Mouse (Mus musculus) fibroblast of lung, adult 2 months (primary cell): ENCODE measurements around the gene Ccdc61.
"Not testable (repeated sequence)": the region's sequence is repeated elsewhere in the genome, so short reads cannot be mapped to it uniquely, and the experiment has no call there.

ENCODE experiments used
- DNase-seq: peaks from one replicate; pipeline ENCODE4 v3.0.0-alpha.2; 2011; ENCODE audit warnings: low read depth

The Ccdc61 gene

DNA sequence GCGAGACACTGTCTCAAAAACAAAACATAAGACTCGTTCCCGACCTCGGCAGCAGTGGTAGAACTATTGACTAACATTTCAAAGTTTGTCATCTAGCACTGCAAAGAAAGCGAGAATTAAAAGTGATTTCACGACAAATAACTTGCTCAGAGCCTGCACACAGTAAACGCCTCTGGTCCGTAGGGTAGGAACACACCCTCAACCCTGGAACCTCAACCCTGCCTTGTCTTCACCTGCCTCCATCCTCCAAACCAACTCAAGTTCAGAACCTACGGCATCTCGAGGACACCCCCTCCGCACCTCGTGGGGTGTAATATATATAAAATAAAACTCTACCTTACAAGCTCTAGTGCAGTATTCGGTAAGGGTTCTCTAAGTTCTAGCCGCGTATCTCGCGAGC lies 418 bp downstream of the Ccdc61 start:
- no peak for DNase-seq

DNA sequence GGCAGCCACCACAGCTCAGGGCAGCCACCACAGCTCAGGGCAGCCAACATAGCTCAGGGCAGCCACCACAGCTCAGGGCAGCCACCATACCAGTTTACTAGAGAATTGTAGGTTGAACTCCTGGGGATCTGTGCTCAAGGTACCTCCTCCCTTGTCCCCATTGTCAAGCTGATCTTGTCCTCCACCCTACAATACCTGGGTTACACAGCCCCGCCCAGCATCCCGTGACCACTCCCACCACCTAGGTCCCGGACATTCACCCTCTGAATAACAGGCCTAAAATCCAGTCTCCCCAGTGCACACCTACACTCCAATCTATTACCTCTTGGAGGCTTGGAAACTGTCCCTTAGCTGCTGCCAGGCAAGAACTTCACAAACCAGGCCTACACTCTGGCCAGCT lies 5.2 kb downstream of the Ccdc61 start:
- no peak for DNase-seq

DNA sequence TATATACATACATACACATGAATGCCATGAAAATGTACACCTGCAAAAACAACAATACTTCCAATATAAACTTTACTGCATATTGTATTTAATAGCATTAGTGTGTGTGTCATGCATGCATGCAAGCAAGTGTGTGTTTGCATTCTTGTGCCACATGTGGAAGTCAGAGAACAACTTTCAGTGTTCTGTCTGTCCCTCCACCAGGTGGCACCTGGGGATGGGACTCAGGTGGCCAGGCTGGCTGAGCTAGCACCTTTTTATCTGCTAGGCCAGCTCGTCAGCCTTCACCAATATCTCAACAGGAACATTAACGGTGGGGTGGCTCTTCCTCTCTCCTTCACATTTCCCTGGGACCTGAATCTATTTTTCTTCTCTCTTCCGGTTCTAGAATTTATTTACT lies 7.7 kb downstream of the Ccdc61 start:
- DNase-seq = no peak

DNA sequence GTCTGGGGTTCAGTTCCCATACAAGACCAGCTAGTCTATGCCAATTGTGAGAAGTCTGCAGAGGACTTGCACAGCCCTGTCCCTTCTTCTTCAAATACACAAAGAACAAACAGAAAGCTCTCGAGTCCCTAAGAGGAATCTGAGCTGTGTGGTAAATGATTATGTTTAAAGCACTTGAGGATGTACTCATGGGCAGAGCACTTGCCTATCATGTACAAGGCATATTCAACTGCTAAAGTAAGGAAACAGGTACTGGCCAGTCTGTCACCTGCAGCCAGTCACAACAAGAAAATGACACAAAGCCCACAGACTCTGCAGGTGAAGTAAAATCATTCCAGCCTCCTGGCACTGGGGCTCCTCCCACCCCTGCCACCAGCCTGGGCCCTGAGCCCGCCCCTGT lies 9.7 kb downstream of the Ccdc61 start:
- DNase-seq = no peak

DNA sequence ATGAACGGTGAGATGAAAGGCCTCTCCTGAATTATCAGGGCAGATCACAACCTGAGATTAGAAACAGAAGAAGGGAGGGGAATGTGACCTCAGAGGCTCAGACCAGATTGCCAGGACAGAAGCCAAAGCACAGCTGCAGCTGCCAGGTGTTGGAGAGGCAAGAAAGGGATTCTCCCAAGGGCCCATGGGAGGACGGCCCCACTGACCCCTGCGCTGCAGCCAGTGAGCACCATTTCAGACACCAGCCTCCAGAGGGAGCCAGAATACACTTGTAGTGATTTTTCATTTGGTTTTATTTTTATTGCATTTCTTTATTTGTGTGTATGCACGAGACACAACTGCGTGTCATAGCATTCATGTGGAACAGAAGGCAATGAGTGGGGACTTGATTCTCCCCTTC lies 13.7 kb downstream of the Ccdc61 start:
- no peak for DNase-seq

DNA sequence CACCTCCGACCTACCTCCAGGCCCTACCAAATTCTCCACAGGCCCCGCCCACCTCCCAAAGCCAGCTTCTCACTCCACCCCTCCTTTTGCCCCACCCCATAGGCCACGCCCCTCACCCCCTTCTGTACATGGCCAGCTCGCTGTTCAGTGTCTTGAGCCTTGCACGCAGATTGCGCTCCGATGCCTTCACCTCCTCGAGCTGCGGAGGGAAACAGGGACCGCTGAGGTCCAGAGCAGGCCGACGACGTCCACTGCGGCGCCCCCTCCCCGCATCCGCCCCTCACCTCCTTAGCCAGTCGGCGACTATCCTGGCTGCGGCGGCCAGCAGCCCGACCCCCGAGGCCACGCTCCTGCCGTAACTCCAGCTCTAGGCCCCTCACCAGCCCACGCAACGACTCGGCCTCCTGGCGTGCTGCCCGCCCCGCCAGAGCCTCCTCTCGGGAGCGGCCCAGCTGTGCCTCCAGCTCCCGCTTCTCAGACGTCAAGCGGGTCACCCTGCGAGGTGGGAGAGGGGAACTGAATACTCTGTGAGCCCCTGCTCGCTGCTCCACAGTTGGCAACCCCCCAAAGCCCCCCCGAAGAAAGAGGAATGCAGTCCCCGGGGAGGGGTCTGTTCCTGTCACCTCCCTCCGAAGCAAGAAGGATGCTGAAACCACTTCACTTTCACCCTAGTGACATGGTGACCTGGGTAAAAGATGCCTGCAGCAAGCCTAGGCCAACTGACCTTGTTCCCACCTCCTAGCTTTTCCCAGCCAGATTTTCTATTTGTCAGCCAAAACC lies 16.4 kb downstream of the Ccdc61 start:
- DNase-seq = no peak

DNA sequence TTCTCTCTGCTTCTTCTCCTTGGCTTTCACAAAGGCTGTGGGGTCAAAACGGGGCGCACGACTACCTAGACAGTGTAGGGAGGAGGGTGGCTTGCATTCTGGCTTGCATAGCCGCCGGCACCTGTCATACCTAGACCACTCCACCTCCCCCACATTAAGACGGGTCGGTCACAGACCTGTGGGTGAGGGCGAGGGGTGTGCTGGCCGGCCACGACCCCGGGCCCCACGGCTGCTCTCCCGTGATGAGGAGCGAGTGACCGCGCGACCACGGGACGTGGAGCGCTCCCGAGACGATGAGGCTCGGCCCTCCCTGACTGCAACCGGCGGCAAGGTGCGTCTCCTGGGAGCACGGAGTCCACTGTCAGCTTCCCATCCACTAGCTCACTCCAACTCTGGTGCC lies 17.2 kb downstream of the Ccdc61 start:
- no peak for DNase-seq

DNA sequence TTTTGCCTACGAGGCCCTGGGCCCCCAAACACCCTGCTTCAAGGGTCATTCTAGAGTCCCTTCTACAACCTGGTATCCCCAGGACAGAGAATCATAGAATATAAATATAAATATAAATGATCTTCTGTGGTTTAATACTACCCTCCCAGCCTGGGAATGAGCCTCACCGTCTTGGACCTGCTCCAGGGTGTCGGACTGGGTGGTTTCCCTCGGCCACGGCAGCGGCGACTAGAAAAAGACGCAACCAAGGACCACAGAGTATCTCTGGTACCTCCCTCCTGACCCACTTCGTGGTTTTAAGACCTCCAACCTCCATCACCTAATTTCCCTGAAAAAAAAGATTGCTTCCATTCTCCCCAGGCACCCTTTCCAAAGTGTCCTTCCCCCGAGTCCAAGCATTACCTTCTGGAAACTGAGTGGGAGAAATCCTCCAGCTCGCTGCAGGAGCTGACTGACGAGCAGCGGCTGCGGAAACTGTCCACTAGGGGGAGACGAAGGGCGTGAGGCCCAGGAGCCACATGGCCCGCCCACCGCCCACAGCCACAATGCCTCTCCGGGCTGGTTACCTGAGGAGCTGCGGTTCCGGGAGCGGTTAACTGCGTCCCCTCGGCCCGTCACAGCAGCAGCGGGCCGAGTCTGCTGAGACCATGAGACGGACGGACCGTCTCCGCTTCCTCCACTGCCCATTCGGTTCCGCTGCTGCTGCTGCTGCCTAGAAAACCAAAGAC lies 18.2 kb downstream of the Ccdc61 start:
- DNase-seq = peak; percentile 28

DNA sequence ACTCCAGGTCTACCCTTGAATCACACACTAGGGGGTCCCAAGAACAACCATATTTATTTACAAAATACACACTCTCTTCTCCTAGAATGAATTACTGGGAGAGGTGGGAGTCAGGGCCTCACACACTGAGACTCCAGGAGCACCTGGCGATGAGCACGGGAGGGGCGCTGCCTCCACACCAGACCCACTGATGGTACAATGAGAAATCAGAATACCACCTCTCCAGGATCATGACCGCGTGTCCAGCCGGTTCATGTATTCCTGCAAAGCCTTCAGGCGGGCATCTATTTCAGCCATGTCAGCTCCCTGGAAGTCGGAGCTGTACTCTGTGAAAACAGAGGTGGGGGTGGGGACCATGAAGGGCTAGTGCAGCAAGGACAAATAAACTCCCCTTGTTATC lies 19.4 kb downstream of the Ccdc61 start:
- DNase-seq = no peak

DNA sequence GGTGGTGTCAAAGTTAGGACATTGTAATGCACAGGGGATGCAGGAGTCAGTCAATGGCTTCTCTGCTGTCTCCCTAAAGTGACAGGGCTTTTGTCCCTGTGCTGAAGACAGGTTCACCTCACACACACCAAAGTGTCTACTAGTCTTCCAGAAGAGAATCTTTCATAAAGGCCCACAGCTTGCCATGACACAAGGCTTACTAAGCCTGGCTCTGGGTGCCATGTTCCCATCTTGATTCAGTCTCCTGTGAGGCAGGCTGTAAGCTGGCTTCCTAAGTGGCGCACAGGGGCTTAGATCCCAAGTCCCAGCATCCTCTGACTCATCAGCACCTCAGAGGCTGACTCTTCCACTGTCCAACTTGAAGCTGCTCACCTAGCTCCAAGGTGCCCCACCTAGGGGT lies 23.3 kb downstream of the Ccdc61 start:
- no peak for DNase-seq

DNA sequence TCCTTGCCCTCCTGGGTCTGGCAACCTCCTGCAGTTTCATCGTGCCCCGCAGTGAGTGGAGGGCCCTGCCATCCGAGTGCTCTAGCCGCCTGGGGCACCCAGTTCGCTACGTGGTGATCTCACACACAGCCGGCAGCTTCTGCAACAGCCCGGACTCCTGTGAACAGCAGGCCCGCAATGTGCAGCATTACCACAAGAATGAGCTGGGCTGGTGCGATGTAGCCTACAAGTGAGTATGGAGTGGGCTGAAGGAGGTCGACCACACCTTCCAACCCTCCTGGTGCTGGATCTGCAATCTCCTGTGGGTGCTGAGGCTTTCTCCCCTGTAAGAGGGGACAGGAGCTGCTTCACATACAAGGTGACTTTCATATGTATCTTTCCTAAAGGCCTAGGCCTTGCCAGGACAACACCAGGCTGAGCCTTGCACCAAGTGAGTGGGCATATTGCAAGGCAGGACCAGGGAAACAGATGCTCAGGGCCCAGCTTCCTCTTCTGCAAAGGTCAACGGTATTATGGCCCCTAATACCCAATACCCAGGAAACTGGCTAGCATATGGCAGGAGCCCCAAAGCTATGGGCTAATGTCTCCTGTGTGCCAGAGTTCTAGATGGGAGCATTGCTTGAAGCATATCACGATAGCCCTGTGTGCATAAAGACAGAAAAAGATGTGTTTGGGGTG lies 25.3 kb downstream of the Ccdc61 start:
- no peak for DNase-seq

DNA sequence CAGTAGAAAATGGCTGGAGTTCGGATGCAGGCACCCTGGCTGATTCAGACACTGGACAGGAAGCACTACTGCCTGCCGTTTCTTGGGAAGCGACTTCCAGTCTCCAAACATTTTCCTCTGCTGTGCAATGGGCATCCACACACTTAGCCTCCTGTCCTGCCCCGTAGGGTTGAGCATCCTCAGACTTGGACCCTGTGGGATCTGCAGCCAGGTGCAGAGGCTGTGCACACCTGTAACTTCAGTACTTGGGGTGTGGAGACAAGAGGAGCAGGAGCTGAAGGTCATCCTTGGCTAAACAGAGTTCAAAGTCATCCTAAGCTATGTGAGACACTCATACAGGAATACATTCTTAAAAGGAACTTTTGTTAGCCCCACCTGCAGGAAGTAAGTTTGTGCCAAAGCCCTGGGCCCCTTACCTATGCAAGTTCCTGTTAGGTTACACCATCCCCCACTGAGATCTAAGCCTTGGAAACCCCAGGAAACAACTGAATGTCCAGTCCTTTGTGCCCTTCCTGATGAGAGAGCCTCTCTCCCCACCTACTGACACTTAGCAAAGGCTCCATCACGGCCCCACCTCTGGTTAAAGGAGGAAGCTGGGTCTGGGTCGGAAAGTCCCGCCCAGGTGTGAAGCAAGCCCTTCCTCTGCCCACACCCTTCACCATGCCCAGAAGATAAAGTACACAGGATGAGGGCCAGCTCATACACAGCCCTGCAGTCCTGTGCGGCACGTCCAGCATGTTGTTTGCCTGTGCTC lies 26.0 kb downstream of the Ccdc61 start:
- no peak for DNase-seq

DNA sequence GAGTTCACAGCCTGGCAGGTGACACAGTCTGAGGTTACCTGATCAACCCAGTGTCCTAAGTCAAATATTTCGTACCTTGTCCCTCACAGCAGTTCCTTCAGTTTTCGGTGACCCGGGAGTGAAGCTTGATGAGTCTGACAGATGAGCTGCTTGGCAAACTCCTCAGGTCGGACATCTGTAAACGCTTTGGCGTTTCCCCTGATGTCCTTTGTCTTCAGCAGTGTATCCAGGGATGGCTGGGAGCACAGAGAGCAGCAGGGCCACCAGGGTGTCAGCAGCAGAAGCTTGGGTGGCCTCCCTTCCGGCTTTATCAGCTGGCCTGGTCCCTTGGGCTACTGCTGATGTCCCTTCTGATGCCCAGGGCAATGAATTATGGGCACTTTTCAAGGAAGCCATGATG lies 31.5 kb downstream of the Ccdc61 start:
- no peak for DNase-seq

DNA sequence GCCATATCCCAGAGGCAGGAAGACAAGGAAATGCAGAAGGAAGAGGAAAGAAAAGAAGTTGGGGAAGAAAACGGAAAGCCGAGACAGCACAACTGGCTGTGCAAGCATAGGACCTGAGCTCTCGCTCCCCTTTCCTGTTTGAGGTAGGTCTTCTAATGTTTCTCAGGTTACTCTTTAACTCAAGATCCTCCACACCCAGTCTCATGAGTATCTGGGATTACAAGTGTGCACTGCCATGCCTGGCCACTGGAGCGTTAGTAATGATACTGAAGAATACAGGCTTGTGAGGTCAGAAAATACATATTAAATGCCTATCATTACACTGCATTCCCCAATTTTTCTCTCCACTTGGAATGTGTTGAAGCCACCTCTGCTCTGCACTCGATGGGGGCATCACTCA lies 34.8 kb downstream of the Ccdc61 start:
- no peak for DNase-seq

DNA sequence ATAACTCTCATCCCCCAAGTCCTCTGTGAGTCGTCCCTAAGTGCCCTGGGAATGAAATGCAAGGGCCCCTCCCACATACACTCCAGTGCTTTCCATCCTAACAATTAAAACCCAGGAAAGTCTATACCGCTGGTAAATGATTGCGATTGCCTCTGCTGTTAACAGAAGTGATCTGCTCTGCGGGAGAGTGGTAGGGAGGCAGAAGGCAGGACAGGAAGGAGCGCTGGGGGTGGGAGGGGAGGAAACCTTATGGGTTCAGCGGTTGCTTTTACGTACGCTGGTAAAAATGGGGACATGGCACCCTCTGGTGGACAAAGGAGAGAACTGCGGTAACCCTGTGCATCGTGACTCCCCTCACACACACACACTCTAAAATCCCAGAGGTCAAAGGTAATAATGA lies 37.0 kb downstream of the Ccdc61 start:
- peak; percentile 71 for DNase-seq

DNA sequence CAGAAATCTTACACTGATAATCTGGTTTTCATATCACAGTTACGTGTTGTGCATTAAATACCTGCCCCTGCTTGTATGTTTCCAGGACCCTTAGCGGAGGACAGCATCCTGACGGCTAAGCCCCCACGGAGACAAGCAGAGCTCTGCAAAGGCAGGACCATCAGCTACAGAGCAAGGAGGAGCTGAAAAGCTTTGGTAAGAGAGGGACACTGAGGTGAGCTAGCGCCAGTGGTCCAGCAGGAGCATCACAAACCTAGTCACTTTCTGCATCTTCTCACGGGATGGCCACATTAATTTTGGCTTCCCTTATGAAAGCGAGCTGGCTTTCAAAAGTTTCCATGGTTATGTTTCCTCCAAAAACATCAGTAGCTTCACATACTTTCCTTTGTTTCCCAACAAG lies 37.4 kb downstream of the Ccdc61 start:
- no peak for DNase-seq

DNA sequence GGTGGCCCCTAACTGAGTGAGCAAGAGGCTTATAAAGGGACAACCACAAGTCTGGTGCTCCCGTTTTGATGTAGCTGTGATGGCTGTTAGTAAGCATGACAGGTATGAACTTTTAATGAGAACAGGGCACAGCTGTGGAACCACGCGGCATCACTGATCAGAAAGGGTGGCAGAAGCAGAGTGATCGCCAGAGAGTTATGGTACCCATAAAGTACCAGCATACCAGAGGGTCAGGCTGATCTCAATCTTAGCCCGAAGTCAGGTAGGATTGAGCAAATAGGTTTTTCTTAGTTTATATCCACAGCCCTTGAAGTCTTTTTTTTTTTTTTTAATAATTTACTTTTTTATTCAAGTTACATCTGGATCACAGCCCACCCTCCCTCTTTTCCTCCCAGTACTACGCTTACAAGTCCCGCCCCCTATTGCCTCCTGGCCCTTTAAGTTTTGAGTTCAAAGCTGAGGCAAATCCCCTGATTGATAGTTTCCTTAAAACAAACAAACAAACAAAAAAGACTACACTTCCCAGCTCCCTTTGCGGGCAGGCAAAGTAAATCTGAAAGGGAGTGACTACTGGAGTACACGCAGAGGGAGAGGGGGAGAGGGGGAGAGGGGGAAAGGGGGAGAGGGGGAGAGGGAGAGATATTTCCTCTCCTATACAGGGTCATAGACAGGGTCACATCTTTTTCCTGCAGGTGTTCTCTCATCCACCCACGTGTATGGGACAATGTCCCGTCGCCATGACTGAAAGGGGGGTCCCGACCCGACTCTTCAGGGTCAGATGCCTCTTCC lies 38.0 kb downstream of the Ccdc61 start:
- no peak for DNase-seq

DNA sequence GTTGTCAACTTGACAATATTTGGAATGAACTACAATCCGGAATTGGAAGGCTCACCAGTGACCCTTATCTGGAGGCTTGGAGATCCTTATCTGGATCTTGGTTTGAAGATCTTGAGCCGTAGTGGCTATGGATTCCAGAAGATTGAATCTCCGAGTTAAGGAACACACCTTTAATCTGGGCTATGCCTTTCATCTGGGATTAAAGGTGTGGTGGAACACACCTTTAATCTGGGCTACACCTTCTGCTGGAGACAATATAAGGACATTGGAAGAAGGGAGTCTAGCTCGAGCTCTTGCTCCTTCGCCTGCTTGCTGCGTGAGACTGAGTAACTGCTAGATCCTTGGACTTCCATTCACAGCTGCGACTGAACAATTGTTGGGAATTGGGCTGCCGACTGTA lies 39.2 kb downstream of the Ccdc61 start, which contains the start of gene Pglyrp1:
Gene Pglyrp1 (plus strand): TSS at position 301 of the 400 bp plus-strand sequence.
- DNase-seq = not testable (repeated sequence)

DNA sequence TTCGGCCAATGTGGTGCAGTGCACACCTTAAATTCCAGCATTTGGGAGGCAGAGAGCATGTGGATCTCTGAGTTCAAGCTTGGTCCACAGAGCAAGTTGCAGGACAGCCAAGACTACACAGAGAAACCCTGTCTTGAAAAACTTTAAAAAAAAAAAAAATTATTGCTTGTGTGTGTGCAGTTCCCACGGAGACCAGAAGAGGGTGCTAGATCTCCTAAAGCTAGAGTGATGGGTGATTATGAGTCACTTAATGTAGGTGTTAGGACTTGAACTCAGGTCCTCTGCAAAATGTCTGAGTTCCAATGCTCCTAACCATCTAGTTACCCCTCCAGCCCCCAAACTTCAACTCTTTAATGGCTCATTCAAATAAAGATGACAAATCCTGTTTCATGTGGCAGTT lies 41.7 kb downstream of the Ccdc61 start:
- no peak for DNase-seq

DNA sequence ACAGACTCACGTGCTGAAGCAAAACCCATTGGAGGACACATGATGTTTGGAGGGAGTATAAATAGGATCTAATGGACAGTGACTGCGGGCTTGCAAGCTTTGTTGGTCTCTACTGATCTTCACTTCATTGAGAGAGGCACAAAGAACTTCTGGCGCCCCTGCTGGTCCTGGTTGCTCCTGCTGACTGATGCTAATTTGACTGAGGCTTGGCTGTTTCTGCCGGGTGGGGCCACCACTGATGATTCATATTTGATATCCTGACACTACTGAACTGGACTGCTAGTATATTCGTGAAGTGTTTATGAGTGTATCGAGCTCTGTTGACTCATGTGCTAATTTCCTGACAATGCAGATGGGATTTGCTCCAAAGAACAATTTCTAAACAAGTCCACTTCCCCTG lies 47.4 kb downstream of the Ccdc61 start:
- no peak for DNase-seq

DNA sequence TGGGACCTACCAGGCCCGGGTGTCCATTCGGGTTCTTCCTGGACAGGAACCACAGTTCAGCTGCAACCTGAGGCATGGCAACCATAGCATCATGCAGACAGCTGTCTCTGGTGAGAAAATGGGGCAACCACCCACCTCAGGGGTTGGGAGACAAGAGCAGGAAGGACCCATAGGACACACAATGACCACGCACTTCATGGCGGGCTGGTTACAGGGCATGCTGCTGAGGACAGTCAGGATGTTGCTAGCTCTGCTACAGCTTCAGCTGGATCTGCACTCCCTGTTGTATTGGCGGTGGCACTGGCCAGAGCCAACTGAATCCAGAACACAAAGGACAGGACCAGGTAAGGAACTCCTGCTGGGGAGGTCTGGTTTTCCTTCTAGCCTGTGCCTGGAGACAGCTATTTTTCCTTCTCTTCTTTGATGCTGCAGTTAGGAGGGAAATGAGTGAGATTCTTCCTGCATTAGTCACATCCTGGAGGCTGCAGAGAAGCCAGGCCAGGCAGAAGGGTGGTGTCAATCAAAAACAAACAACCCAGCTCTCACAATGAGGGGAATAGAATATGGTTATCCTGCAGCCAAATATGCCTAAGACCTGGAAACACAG lies 51.8 kb downstream of the Ccdc61 start:
- no peak for DNase-seq
